Mouse (Mus musculus): Measurements from ENCODE around the gene Tagap. TPM values are rescaled to one million over a fixed set of nuclear protein-coding genes. Genes with fewer than 3 reads are reported as not detected.
A peak's percentile ranks its signal among the peaks of the same experiment; 100 is the strongest.
"Not testable (repeated sequence)": the region's sequence is repeated elsewhere in the genome, so short reads cannot be mapped to it uniquely, and the experiment has no call there.

The Tagap gene
- total RNA-seq, 2 experiments from 2014 or later, result 1.8 to 2.2 TPM

- no peak for DNase-seq (ENCODE audit: low spot score in 2 of 2)
These were observed 19.7 kb upstream of the Tagap start for GRCm38 (mm10) chr17:7905936-7906685.

- no peak for DNase-seq (ENCODE audit: low spot score in 2 of 2)
These were observed 11.1 kb upstream of the Tagap start for GRCm38 (mm10) chr17:7914596-7915227.

DNA sequence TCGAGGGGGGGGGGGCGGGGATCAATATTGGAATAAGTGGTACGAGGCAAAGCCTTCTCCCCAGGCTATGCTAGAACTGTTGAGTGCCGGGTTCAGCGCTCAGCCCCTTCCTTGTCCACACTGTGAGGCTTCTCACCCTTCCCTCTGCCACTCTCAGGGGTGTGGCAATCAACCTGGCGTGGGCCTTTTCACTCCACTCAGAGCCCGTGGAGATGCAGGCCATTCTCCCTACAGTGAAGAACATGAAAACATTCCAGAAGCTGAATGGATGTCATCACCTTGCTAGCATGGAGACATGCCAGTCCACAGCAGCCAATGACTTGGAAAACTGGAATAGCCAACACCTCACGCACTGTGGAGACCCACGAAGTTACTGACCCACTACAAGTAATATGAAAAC, 10.0 kb upstream of the Tagap start:
- no peak for DNase-seq (ENCODE audit: low spot score in 2 of 2)

DNA sequence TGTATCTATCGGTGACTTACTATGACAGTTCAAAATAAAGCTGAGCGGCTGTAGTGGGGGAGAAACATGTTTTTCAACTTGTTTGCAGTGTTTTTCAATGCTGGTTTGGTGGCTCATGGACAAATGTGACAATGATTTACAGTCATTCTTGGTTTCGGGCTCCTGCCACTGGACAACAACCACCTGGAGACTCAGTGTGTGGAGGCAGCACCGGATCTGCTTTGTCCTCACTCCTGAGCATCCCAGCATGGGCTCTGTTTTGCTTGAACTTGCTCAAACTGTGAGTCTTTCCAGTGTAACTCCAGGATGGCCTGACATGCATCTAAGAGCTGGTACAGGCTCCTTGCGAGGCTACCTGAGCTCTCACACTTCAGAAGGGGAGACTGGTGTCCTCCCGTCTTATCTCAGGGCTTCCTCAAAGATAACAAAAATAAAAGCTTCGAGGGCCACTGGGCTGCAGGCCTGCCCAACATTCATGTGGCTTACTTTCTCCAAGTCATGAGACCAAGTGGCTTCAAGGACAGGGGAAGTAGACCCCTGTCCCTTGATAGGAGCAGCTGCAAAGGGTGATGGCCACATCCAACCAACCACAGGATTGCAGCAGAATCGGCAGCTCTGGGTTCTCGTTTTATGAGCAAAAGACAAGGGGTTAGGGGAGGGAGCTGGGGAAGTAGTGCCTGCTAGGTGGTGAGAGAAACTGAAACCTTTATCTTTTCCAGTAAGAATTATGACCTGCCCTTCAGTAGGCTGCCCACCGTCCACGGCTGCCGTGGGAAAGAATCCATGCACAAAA, 8.8 kb upstream of the Tagap start:
- no peak for DNase-seq (ENCODE audit: low spot score in 2 of 2)

DNA sequence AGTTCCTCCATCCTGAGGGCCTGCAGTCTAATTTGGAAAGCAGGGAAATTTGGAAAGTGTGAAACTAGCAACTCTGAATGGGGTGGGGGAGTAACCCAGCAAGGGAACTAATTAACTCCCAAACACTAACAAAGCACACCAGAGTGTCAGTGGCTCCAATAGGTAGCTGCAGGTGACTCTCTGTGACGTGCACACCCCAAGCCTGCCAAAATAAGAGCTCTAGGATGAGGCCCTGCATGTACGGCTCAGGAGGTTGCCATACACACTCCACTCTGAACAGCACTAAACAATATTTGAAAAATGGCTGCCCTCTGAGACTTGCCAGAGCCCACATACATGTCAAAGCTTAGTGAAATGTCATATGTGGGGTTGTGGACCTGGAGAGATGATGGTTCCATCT, 7.4 kb upstream of the Tagap start:
- no peak for DNase-seq (ENCODE audit: low spot score in 2 of 2)

DNA sequence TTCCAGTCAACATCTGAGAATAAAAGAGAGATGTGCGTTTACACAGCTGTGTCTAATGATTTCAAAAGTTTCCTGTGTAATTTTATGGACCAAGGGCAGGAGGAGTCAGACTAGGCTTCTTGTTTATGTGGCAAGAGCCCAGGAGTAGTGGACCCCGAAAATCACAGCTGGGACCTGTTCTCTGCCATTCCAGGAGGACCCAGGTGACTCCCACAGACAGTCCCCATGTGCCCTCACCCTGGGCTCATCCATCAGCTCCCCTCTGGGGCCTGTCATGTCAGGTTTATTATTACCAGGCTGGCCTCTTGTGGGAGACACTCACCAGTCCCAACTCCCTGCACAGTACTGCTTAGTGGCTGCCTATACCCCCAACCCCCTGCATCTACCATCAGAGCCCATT, 6.6 kb upstream of the Tagap start:
- no peak for DNase-seq (ENCODE audit: low spot score in 2 of 2)

- DNase-seq (ENCODE audit: low spot score in 2 of 2), result peak in 1 of 2 experiments; percentile 6
These were observed 3.2 kb upstream of the Tagap start for GRCm38 (mm10) chr17:7922564-7922963.

DNA sequence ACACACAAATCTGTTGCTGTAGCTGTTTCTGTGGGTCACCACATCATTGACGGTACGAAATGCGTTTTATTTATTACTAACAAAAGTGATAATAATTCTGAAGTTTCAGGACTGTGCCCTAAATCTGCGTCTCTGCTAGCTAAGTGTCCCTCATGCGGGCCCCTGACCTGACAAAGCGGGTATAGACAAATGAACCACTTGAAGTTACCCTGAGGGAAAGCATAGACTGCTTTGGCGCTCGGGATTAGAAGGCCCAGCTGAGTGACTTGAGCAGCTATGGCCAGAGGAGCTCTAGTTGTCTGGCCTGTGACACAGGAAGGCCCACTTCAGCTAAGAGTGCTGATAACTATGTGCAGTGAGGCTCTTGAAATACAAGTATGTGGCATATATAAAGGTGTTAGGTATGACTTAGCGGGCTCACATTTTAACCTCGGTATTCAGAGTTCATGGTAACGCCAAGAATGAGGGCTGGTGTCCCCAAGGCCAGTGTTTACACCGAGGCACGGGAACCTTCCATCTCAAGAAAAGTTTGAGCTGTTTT, 1.5 kb upstream of the Tagap start:
- peak in 1 of 2 experiments; percentile 2 for DNase-seq (ENCODE audit: low spot score in 2 of 2)

DNA sequence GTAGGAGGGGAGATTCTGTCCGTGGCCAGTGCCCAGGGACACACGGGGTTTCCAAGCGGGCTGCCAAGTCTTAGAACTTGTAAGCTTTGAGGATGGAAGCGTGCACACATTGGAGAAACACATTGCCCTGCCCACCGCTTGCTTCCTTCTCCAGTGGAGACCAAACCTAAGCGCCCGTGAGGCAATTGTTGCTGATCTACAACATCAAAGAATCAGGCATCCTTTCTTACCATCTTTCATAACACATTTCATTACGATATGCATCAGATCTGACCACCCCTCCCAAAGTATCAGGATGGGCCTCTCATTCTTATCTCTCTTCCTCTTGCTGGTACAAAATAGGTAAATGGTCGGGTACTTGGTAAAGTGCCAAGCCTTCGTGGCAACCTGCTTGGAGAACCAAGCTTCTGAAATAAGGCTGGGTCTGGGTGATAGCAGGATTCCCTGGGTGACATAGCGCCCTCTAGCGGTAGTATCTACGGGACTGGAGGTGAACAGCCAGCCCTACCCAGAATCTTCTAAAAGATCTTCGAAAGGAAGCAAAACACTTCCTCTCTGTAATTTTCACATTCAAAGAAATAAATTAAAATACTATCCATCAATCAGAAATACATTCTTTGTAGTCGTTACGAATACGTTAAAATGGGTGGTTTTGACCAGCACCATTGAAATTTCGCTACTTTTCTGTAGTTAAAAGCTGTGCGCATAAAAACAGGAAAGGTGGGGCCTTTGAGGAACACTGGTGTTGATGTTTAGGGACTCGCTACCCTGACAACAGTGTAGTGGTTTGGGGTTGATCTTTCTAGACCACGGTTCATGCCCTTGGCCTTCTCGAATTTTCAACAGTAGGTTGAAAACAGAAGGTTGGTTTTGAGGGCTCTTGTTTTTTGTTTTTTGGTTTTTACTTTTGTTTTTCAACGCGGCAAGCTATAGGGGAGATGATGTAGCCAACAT, 2.1 kb downstream of the Tagap start:
- DNase-seq (ENCODE audit: low spot score in 2 of 2), result peak; percentile 63 to 70

DNA sequence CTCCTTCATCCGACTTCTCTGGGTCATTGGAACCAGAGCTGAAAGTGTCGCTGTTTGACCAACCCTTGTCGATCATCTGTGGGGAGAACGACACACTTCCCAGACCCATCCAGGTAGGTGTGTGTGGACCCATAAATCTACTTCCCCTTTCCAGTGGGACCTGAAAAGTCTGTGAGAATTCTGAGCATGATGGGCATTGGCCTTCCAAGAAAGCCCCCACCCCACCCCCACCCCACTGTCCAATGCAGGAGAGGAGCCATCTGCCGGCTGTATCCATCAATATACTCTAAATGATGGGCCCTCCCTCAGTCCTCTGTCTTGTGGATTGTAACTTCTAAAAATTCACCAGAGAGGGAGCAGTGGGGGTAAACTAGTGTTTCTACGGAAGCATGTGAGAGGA, 2.9 kb downstream of the Tagap start:
- DNase-seq (ENCODE audit: low spot score in 2 of 2), result peak in 1 of 2 experiments; percentile 4

DNA sequence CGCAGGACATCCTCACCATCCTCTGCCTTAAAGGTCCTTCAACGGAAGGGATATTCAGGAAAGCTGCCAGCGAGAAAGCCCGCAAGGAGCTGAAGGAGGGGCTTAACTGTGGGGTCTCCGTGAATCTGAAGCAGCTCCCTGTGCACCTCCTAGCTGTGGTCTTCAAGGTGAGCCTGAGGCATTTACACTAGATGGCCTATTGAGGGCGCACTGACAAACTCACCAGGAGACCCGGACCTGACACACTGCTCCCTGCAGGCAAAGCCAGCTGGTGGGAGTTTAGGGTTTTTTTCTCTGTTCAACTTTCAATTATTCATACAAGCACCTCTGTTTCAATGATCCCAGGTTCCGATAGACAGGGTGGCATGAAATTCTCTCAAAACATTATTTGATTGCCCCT, 3.5 kb downstream of the Tagap start:
- DNase-seq (ENCODE audit: low spot score in 2 of 2), result no peak

- no peak for DNase-seq (ENCODE audit: low spot score in 2 of 2)
These were observed 5.5 kb downstream of the Tagap start for GRCm38 (mm10) chr17:7931096-7931990.

DNA sequence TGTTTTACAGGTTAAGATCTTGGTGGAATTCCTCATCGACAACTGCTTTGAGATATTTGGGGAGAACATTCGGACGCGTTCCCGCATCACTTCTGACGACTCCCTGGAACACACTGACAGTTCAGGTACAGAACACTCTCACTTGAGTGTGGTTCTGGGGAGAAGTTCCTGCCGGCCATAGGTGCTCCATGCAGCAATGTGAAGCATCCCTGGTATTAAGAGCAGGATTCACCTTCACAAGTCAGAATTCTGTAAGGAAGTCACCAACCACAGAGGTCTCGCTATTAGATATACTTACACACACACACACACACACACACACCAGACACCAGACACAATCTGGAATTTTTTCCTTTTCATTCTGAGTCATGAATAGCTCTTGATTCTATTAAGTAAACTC, 6.3 kb downstream of the Tagap start:
- DNase-seq (ENCODE audit: low spot score in 2 of 2), result not testable (repeated sequence)

GRCm38 (mm10) chr17:7939640-7940039, 13.8 kb downstream of the Tagap start:
- DNase-seq (ENCODE audit: low spot score in 2 of 2), result no peak

GRCm38 (mm10) chr17:7945117-7946052, 19.6 kb downstream of the Tagap start, which contains the start of gene Rsph3a:
Rsph3a (plus strand) TSS chr17:7945614.
- DNase-seq (ENCODE audit: low spot score in 2 of 2), result peak; percentile 71 to 87

- not testable (repeated sequence) for DNase-seq (ENCODE audit: low spot score in 2 of 2)
These were observed 20.3 kb downstream of the Tagap start for GRCm38 (mm10) chr17:7946053-7946627.

GRCm38 (mm10) chr17:7951333-7951732, 25.5 kb downstream of the Tagap start:
- not testable (repeated sequence) for DNase-seq (ENCODE audit: low spot score in 2 of 2)

- not testable (repeated sequence) for DNase-seq (ENCODE audit: low spot score in 2 of 2)
These were observed 31.4 kb downstream of the Tagap start for GRCm38 (mm10) chr17:7957242-7957641.

Measured in gastrocnemius, postnatal 4 days (tissue).